Mouse (Mus musculus): ENCODE measurements around the gene Lyst. TPM values are rescaled to one million over a fixed set of nuclear protein-coding genes. Genes with fewer than 3 reads are reported as not detected.

The Lyst gene
- polyA plus RNA-seq, 2 experiments: 4.1 to 4.7 TPM

DNA sequence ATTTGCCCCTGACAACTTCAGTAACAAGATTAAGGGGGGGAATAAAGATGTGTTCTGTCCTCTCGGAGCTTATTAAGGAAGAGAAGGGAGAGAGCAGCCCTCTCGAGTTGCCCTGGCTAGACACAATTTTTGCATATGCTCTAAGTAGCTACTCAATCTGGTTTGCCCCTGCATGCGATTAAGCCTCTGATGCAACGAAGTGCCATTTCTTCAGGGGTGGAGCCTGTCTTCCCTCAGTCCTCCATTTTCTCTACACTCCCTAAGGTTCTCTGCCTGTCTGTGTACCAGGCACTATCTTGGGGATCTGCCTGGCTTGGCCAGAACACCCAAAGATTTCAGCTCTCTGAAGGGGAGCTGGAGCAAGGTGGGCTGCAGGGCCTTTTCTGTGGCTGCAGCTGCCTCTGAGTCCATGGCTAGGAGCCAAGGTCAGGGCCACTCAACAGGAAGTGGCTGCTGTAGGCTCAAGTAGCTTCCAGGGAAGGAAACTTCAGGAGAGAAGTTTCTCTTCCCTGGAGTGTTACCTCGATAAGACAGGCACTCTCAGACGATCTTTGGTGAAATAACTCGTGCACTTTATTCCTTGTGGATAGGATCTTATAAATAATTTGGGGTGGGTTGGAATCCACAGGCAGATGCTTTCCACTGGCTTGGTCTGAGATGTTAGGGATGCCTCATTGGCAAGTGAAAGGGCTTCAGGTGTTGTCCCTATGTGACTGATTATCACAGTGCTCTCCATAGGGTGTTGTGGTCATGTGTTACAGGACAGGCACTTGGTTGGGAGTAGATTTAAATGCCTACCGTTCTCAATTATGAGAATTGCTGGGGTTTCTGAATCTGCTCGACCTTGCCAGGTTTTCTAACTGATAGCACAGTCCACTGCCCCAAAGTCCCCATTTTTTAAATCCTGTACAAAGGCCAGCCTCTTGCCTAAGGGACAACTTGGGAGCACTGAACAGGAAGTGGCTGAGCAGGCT is 40.2 kb upstream of the Lyst start:
- DNase-seq (ENCODE audit: low spot score): no peak
- no peaks in the 10 kb centered on the region for H3K27me3 ChIP-seq (ENCODE audit: control insufficient read depth, insufficient read depth, low read length)
- H3K4me3 ChIP-seq (replicated peaks; ENCODE audit: low read length): no peak overlapping the region
- no peak overlapping the region for H3K4me2 ChIP-seq (replicated peaks; ENCODE audit: low read depth, low read length, severe bottlenecking)
- 70% methylated on average over 9 of the region's 9 CpGs for WGBS
- H3K27ac ChIP-seq (replicated peaks; ENCODE audit: low read depth, low read length): no peak overlapping the region
- no peak for ATAC-seq (ENCODE audit: low FRiP score, low read depth)
- H3K4me1 ChIP-seq (ENCODE audit: control insufficient read depth, insufficient read depth, low read length): no peaks in the 10 kb centered on the region
- no peak for TF ChIP-seq POLR2A (IDR thresholded peaks at IDR 0.05; ENCODE audit: borderline replicate concordance, extremely low read depth, insufficient read depth, insufficient read length)
- no peaks in the 10 kb centered on the region for H3K9me3 ChIP-seq (ENCODE audit: control insufficient read depth, low read length)
- H3K9ac ChIP-seq (ENCODE audit: low read depth, low read length, severe bottlenecking): no peak overlapping the region
- H3K36me3 ChIP-seq (ENCODE audit: control insufficient read depth, insufficient read depth, low read length): no peaks in the 10 kb centered on the region

DNA sequence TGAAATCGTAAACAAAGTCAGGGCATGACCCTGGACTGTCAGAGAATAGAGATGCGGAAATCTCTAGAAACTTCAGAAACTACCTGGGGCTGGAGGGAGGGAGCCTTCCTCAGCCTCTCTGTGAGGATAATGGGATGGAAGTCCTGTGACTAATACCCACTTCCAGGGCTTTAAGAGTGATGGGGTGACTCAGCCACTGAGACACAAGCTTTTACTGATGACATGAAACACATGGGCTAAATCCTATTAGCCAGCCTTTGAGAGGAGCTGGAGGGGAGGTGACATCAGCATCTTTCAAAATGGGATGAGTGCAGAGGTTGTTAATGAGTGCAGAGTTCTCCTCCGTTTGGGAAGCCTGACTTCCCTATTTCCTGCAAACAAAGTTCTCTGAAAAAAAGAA is 38.2 kb upstream of the Lyst start:
- DNase-seq (ENCODE audit: low spot score) (no peak), ATAC-seq (ENCODE audit: low FRiP score, low read depth) (no peak)
- Histone ChIP-seq H3K4me3 (replicated peaks; ENCODE audit: low read length) (no peak overlapping the region), H3K27me3 (ENCODE audit: control insufficient read depth, insufficient read depth, low read length) (no peaks in the 10 kb centered on the region), H3K36me3 (ENCODE audit: control insufficient read depth, insufficient read depth, low read length) (no peaks in the 10 kb centered on the region), H3K9me3 (ENCODE audit: control insufficient read depth, low read length) (no peaks in the 10 kb centered on the region), H3K9ac (ENCODE audit: low read depth, low read length, severe bottlenecking) (no peak overlapping the region), H3K4me2 (replicated peaks; ENCODE audit: low read depth, low read length, severe bottlenecking) (no peak overlapping the region), H3K27ac (replicated peaks; ENCODE audit: low read depth, low read length) (no peak overlapping the region), H3K4me1 (ENCODE audit: control insufficient read depth, insufficient read depth, low read length) (no peaks in the 10 kb centered on the region)
- no peak for TF ChIP-seq POLR2A (IDR thresholded peaks at IDR 0.05; ENCODE audit: borderline replicate concordance, extremely low read depth, insufficient read depth, insufficient read length)
- 47% methylated on average over 3 of the region's 3 CpGs for WGBS

DNA sequence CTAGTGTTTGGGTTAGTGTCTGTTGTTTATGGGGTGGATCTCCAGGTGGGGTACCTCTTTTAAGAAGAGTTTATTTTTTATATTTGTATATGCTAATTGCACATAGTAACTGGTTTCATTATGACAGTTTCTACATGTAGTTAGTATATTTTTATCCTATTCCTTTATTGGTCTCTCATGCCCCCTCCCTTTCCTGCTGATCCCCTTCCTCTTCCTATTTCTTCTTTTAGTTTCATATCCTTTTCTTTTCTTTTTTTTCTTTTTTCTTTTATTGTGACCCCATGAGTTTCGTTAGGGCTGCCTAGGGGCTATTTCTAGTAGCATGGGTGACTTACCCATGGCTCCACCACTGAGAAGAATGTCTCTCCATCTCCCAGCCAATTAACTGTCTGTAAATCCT is 36.5 kb upstream of the Lyst start:
- no peaks in the 10 kb centered on the region for H3K27me3 ChIP-seq (ENCODE audit: control insufficient read depth, insufficient read depth, low read length)
- ATAC-seq (ENCODE audit: low FRiP score, low read depth) (no peak), DNase-seq (ENCODE audit: low spot score) (no peak)
- H3K36me3 ChIP-seq (ENCODE audit: control insufficient read depth, insufficient read depth, low read length): no peaks in the 10 kb centered on the region
- H3K9me3 ChIP-seq (ENCODE audit: control insufficient read depth, low read length): no peaks in the 10 kb centered on the region
- no peaks in the 10 kb centered on the region for H3K4me1 ChIP-seq (ENCODE audit: control insufficient read depth, insufficient read depth, low read length)
- TF ChIP-seq POLR2A (IDR thresholded peaks at IDR 0.05; ENCODE audit: borderline replicate concordance, extremely low read depth, insufficient read depth, insufficient read length): no peak
- H3K27ac ChIP-seq (replicated peaks; ENCODE audit: low read depth, low read length): no peak overlapping the region
- WGBS: 58% methylated on average over 1 of the region's 1 CpGs
- H3K9ac ChIP-seq (ENCODE audit: low read depth, low read length, severe bottlenecking): no peak overlapping the region
- H3K4me2 ChIP-seq (replicated peaks; ENCODE audit: low read depth, low read length, severe bottlenecking): no peak overlapping the region
- H3K4me3 ChIP-seq (replicated peaks; ENCODE audit: low read length): no peak overlapping the region

DNA sequence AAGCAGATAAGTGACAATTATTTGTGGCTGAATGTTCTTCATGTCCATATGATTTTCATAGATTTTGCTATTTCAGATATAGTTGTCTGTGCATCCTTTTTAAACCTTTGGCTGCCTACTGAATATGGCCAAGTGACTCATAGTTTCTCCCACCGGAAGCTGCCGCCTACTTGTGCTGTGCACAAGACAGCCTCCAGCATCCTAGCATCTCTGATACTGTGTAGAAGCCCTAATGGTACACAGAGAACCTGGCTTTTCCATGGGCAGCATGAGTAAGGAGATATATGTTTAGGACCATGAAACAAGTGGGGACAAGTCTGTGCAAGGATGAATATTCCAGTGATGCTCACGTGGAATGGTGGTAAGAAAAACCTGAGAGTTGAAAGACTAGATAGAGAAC is 35.0 kb upstream of the Lyst start:
- 91% methylated on average over 3 of the region's 3 CpGs for WGBS
- no peak for DNase-seq (ENCODE audit: low spot score)
- Histone ChIP-seq H3K27me3 (ENCODE audit: control insufficient read depth, insufficient read depth, low read length) (no peaks in the 10 kb centered on the region), H3K27ac (replicated peaks; ENCODE audit: low read depth, low read length) (no peak overlapping the region), H3K9me3 (ENCODE audit: control insufficient read depth, low read length) (no peaks in the 10 kb centered on the region), H3K4me3 (replicated peaks; ENCODE audit: low read length) (no peak overlapping the region), H3K4me2 (replicated peaks; ENCODE audit: low read depth, low read length, severe bottlenecking) (no peak overlapping the region), H3K36me3 (ENCODE audit: control insufficient read depth, insufficient read depth, low read length) (no peaks in the 10 kb centered on the region), H3K4me1 (ENCODE audit: control insufficient read depth, insufficient read depth, low read length) (no peaks in the 10 kb centered on the region), H3K9ac (ENCODE audit: low read depth, low read length, severe bottlenecking) (no peak overlapping the region)
- no peak for ATAC-seq (ENCODE audit: low FRiP score, low read depth)
- TF ChIP-seq POLR2A (IDR thresholded peaks at IDR 0.05; ENCODE audit: borderline replicate concordance, extremely low read depth, insufficient read depth, insufficient read length): no peak

DNA sequence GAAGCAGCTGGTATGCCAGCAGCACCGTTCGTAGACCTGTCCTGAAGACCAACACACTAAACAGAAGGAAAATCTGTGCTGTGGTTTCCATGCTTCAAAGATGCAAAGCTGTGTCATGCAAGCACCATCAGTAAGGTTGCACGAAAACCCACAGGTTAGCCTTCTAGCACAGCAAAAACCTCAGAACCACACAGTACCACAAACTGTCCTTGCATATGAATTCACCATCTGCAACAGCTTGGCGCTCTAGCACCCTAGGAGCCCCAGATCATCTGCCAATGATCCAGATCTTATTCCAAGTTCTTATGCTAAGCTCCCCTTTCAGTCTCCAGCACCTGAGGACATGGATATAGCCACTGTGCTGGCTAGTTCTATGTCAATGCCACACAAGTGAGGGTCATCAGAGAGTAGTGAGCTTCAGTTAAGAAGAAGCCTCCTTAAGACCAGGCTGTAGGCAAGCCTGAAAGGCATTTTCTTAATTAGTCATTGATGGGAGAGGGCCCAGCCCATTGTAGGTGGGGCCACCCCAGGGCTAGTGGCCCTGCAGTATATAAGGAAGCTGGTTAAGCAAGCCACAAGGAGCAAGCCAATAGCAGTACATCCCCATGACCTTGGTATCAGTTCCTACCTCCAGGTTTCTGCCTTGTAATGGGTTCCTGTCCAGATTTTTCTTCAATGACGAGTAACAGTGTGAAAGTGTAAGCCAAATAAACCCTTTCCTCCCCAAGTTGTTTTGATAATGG is 33.0 kb upstream of the Lyst start:
- ATAC-seq (ENCODE audit: low FRiP score, low read depth) (no peak), DNase-seq (ENCODE audit: low spot score) (no peak)
- Histone ChIP-seq H3K4me2 (replicated peaks; ENCODE audit: low read depth, low read length, severe bottlenecking) (no peak overlapping the region), H3K4me1 (ENCODE audit: control insufficient read depth, insufficient read depth, low read length) (no peaks in the 10 kb centered on the region), H3K9ac (ENCODE audit: low read depth, low read length, severe bottlenecking) (no peak overlapping the region), H3K27me3 (ENCODE audit: control insufficient read depth, insufficient read depth, low read length) (no peaks in the 10 kb centered on the region), H3K27ac (replicated peaks; ENCODE audit: low read depth, low read length) (no peak overlapping the region), H3K4me3 (replicated peaks; ENCODE audit: low read length) (no peak overlapping the region), H3K9me3 (ENCODE audit: control insufficient read depth, low read length) (no peaks in the 10 kb centered on the region), H3K36me3 (ENCODE audit: control insufficient read depth, insufficient read depth, low read length) (no peaks in the 10 kb centered on the region)
- TF ChIP-seq POLR2A (IDR thresholded peaks at IDR 0.05; ENCODE audit: borderline replicate concordance, extremely low read depth, insufficient read depth, insufficient read length): no peak
- WGBS: 76% methylated on average over 5 of the region's 5 CpGs

All from limb, embryonic 14.5 days (tissue).